Mouse (Mus musculus) testis, postnatal 14 days (tissue): Measurements from ENCODE around the gene Blnk.
A peak's percentile ranks its signal among the peaks of the same experiment; 100 is the strongest.

ENCODE experiments used
- DNase-seq: peaks from one replicate; pipeline ENCODE4 v3.0.0; 2021; ENCODE audit warnings: low spot score

The Blnk gene

GRCm38 (mm10) chr19:40964936-40965850 is 29.1 kb downstream of the Blnk start:
- DNase-seq = no peak

DNA sequence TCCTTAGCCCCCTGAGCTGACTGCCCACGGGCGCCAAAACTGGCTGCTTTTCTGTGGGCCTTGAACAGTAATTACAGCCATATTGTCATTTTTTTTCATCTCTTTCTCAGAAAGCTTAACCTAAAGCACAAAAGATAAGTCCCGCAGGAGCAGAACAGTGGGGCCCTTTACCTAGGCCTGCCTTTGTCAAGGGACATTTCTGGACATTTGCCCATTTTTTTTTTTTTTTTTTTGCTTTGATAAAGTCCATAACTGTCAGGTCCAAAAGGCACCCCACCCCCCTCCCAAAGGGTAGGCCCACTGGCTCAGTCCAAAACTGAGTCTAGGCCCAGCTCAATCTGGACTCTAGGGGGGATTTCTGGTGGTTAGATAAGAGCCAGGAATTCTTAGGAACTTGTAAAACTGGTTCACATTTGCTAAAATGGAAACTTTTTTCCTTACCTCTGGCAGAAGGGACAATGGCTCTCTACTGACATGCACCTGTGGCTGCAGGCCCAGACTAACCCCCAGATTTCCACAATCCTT is 29.9 kb downstream of the Blnk start:
- no peak for DNase-seq

GRCm38 (mm10) chr19:40962988-40963387 is 31.3 kb downstream of the Blnk start:
- peak; percentile 64 for DNase-seq

DNA sequence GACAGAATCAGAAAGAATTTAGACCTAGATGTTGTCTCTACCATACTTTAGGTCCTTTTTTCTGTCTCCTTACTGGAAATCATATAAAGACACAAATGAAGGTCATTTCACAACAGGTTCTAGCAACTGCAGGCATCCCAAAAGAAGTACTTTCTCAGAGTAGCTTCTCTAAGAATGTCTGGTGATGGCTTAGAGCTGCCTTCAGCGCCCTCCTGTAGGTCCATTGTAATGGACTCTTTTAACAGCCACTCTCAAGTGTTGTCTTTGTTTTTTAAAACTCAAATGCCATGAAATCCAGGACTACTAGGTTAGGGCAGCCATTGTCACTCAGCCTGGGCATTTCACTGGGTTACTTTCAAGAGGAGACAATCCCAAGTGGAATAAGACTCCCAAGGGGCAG is 35.4 kb downstream of the Blnk start:
- no peak for DNase-seq

GRCm38 (mm10) chr19:40946937-40947577 is 47.3 kb downstream of the Blnk start:
- no peak for DNase-seq

DNA sequence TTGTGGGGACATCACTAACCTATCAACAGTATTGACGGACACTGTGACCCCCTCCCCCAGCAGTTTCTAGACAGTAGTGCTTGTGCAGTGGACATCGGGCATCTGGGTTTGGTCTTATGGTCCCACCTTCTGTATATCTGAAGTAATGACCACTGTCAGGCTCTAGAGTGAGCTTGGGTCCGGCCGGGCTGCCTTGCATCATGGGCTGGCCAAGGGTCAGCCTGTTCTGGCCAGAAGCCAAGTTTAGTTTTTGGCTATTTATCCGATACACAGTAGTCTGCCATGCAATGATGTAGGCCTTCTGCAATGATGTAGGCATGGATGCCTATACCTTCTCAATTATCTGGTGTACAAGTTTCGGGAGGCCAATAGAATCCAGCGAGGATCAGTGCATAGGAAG is 50.8 kb downstream of the Blnk start:
- DNase-seq = no peak

DNA sequence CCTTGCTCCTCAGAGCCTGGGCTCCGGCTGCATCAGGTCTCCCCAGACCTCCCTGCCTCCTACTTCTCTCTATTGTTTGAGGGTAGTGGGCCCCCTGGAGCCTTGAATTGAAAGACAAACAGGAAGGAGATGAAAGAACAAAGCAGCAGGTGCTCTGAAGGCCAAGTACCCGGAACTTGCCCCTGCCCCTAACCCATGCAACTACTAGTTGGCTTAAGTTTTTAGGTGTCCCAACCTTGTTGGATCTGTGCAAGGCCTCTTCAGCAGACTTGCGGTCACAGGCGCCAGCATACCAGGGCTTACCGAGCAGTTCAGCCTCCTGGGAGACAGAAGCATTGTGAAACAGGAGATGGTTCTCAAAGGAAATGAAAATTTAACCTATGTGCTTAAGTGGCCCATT is 58.3 kb downstream of the Blnk start:
- DNase-seq = peak; percentile 13

GRCm38 (mm10) chr19:40935376-40935775 is 59.0 kb downstream of the Blnk start:
- DNase-seq = no peak

- DNase-seq = no peak
These were observed 62.6 kb downstream of the Blnk start for GRCm38 (mm10) chr19:40931581-40932369.

DNA sequence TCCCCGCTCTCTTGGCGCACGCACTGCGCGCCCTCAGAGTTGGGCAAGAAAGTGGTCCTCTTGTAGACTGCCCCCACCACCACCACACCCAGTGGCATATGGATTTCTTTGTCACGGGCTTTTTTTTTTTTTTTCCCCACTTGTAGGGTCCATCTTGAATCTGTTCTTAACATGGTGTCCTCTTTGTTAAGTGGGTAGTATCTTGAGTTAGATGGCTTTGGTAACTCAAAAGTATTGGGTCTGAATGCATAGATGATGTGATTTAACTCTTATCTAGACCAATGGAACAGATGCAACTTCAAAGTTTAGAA is 99.0 kb downstream of the Blnk start:
- DNase-seq = no peak

DNA sequence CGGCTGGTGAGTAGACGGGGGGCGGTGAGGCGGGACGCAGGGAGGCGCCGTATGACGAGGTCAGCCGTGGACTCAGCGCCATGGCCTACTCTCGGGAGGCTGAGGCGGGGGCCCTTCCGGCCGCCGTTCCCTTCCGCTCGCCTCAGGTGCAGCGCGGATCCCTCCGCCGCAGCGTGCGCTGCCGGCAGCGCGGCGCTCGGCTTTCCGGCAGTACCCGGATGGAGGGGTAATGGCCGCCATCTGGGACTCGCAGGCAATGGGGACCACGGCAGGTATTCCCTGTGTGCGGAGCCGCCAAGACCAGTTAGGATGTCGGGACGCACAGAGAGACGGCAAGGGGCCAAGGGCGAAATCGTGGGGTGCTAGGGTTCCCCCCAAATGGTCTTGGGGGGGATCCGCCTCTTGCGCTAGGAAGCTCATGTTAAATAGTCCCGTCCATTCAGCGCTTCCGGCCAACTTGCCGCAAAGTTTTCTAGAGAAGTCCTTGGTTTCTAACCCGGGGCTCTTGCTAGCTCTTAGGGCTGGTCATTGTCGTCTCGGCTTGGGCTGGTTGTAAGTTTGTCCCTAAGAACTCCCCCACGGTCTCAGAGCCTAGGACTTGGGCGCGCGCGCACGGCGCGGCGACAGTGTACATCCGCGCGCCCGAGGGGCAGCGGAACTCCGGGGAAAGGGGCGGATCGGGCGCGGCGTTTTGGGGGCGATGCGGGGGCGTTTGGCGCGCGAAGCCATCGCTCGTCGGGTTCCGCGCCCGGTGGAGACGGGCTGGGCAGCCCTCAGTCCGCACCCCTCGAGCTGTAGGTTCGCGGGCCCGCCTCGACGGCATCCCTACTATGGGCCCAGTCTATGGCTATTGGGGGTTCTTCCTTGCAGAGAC is 99.6 kb downstream of the Blnk start, which contains the start of gene Zfp518a:
Gene Zfp518a (plus strand): TSS at position 187 of the 874 bp plus-strand sequence.
- peak; percentile 91 for DNase-seq

DNA sequence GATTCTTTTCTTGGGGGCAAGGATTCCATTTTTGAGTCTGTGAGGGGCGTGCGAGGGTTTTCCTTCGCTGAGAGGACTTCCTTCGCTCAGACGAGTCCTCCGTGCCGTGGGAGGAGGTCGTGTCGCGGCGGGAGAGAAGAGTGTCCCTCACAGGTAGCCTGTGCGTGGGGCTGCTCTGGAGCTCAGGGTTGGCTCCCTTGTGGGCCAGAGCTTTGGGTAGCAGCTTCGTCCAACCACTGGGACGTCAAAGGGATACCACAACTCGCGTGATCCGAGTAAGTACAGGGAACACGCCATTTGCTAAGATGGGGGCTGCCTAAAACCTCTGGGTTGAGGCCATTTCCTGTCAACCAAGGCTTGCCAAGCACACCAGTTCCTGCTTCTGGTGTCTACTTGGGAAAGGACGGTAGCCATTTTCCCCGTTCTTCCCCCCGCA is 100.2 kb downstream of the Blnk start:
- peak; percentile 84 for DNase-seq

- DNase-seq = no peak
These were observed 105.4 kb downstream of the Blnk start for GRCm38 (mm10) chr19:40888887-40889286.

DNA sequence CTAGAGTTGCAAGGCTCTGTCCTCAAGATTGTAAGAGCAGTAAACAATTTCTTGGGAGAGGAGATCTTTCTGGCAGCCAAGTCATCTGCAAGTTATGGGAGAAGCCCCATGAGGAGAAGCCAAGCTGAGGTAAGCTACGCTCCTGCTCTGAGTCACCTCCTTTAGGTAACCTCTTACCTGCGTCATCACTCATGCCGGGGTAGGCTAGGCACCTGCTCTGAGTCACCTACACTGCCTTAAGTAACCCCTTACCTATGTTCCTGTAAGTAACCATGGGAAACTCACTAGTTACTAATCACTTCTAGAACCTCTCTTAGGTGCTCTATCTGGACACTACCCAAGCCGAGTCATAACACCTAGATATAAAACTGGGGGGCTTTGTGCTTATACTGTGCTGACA is 112.6 kb downstream of the Blnk start:
- DNase-seq = no peak
